Mouse (Mus musculus) adrenal gland (tissue): ENCODE results near the gene Syne1.

Experiments used
- intact Hi-C: fragments of 180-260 bp; cut with DNase I; formaldehyde crosslinking; loops from one replicate; pipeline ENCODE4 v1.15.1; 2025

Gene Syne1

GRCm38 (mm10) chr10:5207905-5208641 is 343.2 kb downstream of the Syne1 start:
- intact Hi-C loops, result no loop called here

- intact Hi-C loops, result no loop called here
Observed at GRCm38 (mm10) chr10:5205977-5206376, 345.3 kb downstream of the Syne1 start.

- intact Hi-C loops, result no loop called here
Observed at GRCm38 (mm10) chr10:5205570-5205969, 345.7 kb downstream of the Syne1 start.

- intact Hi-C loops, result no loop called here
Observed at GRCm38 (mm10) chr10:5203837-5204236, 347.4 kb downstream of the Syne1 start.

- intact Hi-C loops, result no loop called here
Observed at GRCm38 (mm10) chr10:5197356-5197755, 353.9 kb downstream of the Syne1 start.

GRCm38 (mm10) chr10:5196267-5196666 is 355.0 kb downstream of the Syne1 start:
- intact Hi-C loops, result no loop called here

GRCm38 (mm10) chr10:5195288-5195687 is 356.0 kb downstream of the Syne1 start:
- intact Hi-C loops, result no loop called here

- intact Hi-C loops, result no loop called here
Observed at GRCm38 (mm10) chr10:5194671-5195234, 356.5 kb downstream of the Syne1 start.

GRCm38 (mm10) chr10:5194081-5194670 is 357.1 kb downstream of the Syne1 start:
- intact Hi-C loops, result no loop called here

- intact Hi-C loops, result no loop called here
Observed at GRCm38 (mm10) chr10:5192861-5193490, 358.3 kb downstream of the Syne1 start.

- intact Hi-C loops, result no loop called here
Observed at GRCm38 (mm10) chr10:5190756-5191155, 360.5 kb downstream of the Syne1 start.

- intact Hi-C loops, result no loop called here
Observed at GRCm38 (mm10) chr10:5188890-5189289, 362.4 kb downstream of the Syne1 start.

- intact Hi-C loops, result no loop called here
Observed at GRCm38 (mm10) chr10:5185156-5186083, 365.9 kb downstream of the Syne1 start.

GRCm38 (mm10) chr10:5181771-5182176 is 369.5 kb downstream of the Syne1 start:
- intact Hi-C loops, result no loop called here

- intact Hi-C loops, result no loop called here
Observed at GRCm38 (mm10) chr10:5179891-5180290, 371.4 kb downstream of the Syne1 start.

GRCm38 (mm10) chr10:5177446-5178015 is 373.8 kb downstream of the Syne1 start:
- intact Hi-C loops, result no loop called here

- intact Hi-C loops, result no loop called here
Observed at GRCm38 (mm10) chr10:5176371-5176770, 374.9 kb downstream of the Syne1 start.

- intact Hi-C loops, result no loop called here
Observed at GRCm38 (mm10) chr10:5170425-5170824, 380.9 kb downstream of the Syne1 start.

GRCm38 (mm10) chr10:5167481-5167880 is 383.8 kb downstream of the Syne1 start:
- intact Hi-C loops, result no loop called here

GRCm38 (mm10) chr10:5165439-5165838 is 385.8 kb downstream of the Syne1 start:
- intact Hi-C loops, result no loop called here

GRCm38 (mm10) chr10:5163770-5164169 is 387.5 kb downstream of the Syne1 start:
- intact Hi-C loops, result loop anchor here (5.0 kb wide), 3 partner anchors 486 to 736 kb away; no protein-coding TSS in a partner anchor
